Mouse (Mus musculus): Measurements from ENCODE around the gene Gpr156. TPM values are rescaled to one million over a fixed set of nuclear protein-coding genes. Genes with fewer than 3 reads are reported as not detected.
"Not testable (repeated sequence)": the region's sequence is repeated elsewhere in the genome, so short reads cannot be mapped to it uniquely, and the experiment has no call there.

Gpr156 gene
- polyA plus RNA-seq, 1 experiment = 0.75 TPM

- Histone ChIP-seq H3K4me3 (ENCODE audit: insufficient read depth, low read length) (no peak overlapping the region), H3K27ac (ENCODE audit: insufficient read depth, low read length) (no peak overlapping the region), H3K4me1 (ENCODE audit: control insufficient read depth, insufficient read depth, low read length) (no peaks in the 10 kb centered on the region)
- TF ChIP-seq CTCF (IDR thresholded peaks at IDR 0.05; ENCODE audit: extremely low read depth, insufficient read depth, low read length) = no peak
- no peak for TF ChIP-seq POLR2A (IDR thresholded peaks at IDR 0.05; ENCODE audit: extremely low read depth, insufficient read depth, low read length)
Measured at GRCm38 (mm10) chr16:37953186-37953585, 36.9 kb downstream of the Gpr156 start.

GRCm38 (mm10) chr16:37953991-37954942 is 38.0 kb downstream of the Gpr156 start:
- TF ChIP-seq POLR2A (IDR thresholded peaks at IDR 0.05; ENCODE audit: extremely low read depth, insufficient read depth, low read length) (no peak), CTCF (IDR thresholded peaks at IDR 0.05; ENCODE audit: extremely low read depth, insufficient read depth, low read length) (no peak)
- H3K27ac ChIP-seq (ENCODE audit: insufficient read depth, low read length) = no peak overlapping the region

GRCm38 (mm10) chr16:37955336-37955917 is 39.1 kb downstream of the Gpr156 start:
- Histone ChIP-seq H3K4me3 (ENCODE audit: insufficient read depth, low read length) (no peak overlapping the region), H3K27ac (ENCODE audit: insufficient read depth, low read length) (no peak overlapping the region), H3K4me1 (ENCODE audit: control insufficient read depth, insufficient read depth, low read length) (no peaks in the 10 kb centered on the region)
- TF ChIP-seq POLR2A (IDR thresholded peaks at IDR 0.05; ENCODE audit: extremely low read depth, insufficient read depth, low read length) (no peak), CTCF (IDR thresholded peaks at IDR 0.05; ENCODE audit: extremely low read depth, insufficient read depth, low read length) (no peak)

More at GRCm38 (mm10) chr16:37953991-37954942, 38.0 kb downstream of the Gpr156 start:
- no peak overlapping the region for H3K4me3 ChIP-seq (ENCODE audit: insufficient read depth, low read length)
- no peaks in the 10 kb centered on the region for H3K4me1 ChIP-seq (ENCODE audit: control insufficient read depth, insufficient read depth, low read length)

GRCm38 (mm10) chr16:37956076-37956676 is 39.9 kb downstream of the Gpr156 start:
- H3K4me3 ChIP-seq (ENCODE audit: insufficient read depth, low read length) = no peak overlapping the region
- no peaks in the 10 kb centered on the region for H3K4me1 ChIP-seq (ENCODE audit: control insufficient read depth, insufficient read depth, low read length)
- no peak overlapping the region for H3K27ac ChIP-seq (ENCODE audit: insufficient read depth, low read length)
- TF ChIP-seq CTCF (IDR thresholded peaks at IDR 0.05; ENCODE audit: extremely low read depth, insufficient read depth, low read length) = no peak
- TF ChIP-seq POLR2A (IDR thresholded peaks at IDR 0.05; ENCODE audit: extremely low read depth, insufficient read depth, low read length) = no peak

- TF ChIP-seq CTCF (IDR thresholded peaks at IDR 0.05; ENCODE audit: extremely low read depth, insufficient read depth, low read length) = no peak
- no peak for TF ChIP-seq POLR2A (IDR thresholded peaks at IDR 0.05; ENCODE audit: extremely low read depth, insufficient read depth, low read length)
- Histone ChIP-seq H3K27ac (ENCODE audit: insufficient read depth, low read length) (no peak overlapping the region), H3K4me3 (ENCODE audit: insufficient read depth, low read length) (no peak overlapping the region), H3K4me1 (ENCODE audit: control insufficient read depth, insufficient read depth, low read length) (no peaks in the 10 kb centered on the region)
Measured at GRCm38 (mm10) chr16:37956751-37957150, 40.5 kb downstream of the Gpr156 start.

- not testable (repeated sequence) for H3K4me3 ChIP-seq (ENCODE audit: insufficient read depth, low read length); H3K27ac ChIP-seq (ENCODE audit: insufficient read depth, low read length); H3K4me1 ChIP-seq (ENCODE audit: control insufficient read depth, insufficient read depth, low read length)
Measured at GRCm38 (mm10) chr16:37962696-37963095, 46.4 kb downstream of the Gpr156 start.

- no peak for TF ChIP-seq POLR2A (IDR thresholded peaks at IDR 0.05; ENCODE audit: extremely low read depth, insufficient read depth, low read length)
- no peak overlapping the region for H3K4me3 ChIP-seq (ENCODE audit: insufficient read depth, low read length)
- H3K4me1 ChIP-seq (ENCODE audit: control insufficient read depth, insufficient read depth, low read length) = no peaks in the 10 kb centered on the region
- no peak overlapping the region for H3K27ac ChIP-seq (ENCODE audit: insufficient read depth, low read length)
Measured at GRCm38 (mm10) chr16:37963331-37964281, 47.3 kb downstream of the Gpr156 start.

- Histone ChIP-seq H3K27ac (ENCODE audit: insufficient read depth, low read length) (no peak overlapping the region), H3K4me3 (ENCODE audit: insufficient read depth, low read length) (no peak overlapping the region), H3K4me1 (ENCODE audit: control insufficient read depth, insufficient read depth, low read length) (no peaks in the 10 kb centered on the region)
- no peak for TF ChIP-seq CTCF (IDR thresholded peaks at IDR 0.05; ENCODE audit: extremely low read depth, insufficient read depth, low read length)
- no peak for TF ChIP-seq POLR2A (IDR thresholded peaks at IDR 0.05; ENCODE audit: extremely low read depth, insufficient read depth, low read length)
Measured at GRCm38 (mm10) chr16:37964380-37965070, 48.2 kb downstream of the Gpr156 start.
